Mouse (Mus musculus): ENCODE measurements at regions not wholly inside any gene's neighbourhood (a gene's known extent, or its start where the extent isn't known, plus 50 kb on each side); places are given as distances from the start of the nearest gene placed in this dataset.

DNA sequence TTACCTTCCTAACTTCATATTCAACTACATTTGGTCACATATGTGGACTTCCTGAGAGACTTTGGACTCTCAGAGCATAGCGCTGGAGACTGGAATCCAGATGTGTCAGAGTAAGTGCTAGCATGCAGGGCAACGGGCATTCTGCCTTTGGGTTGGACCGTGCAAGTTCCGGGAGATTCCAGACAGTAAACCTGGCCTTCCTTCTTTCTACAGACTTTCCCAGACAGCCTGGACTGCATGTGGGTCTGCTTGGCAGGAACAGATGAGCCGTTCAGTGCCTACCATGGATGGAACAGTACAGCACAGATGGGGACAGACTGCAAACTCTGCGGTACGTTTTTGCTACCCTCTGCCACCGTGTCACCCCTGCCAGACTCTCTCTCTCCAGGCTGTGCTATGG is 66.8 kb upstream of the Cnih3 start:
- TF ChIP-seq CTCF (IDR thresholded peaks at IDR 0.05; ENCODE audit: extremely low read depth, insufficient read length, insufficient replicate concordance, low read depth, low read length), result no peak
- TF ChIP-seq POLR2A (IDR thresholded peaks at IDR 0.05; ENCODE audit: low read depth, low read length), result 0 out of 2 replicates have a peak, but pooled peaks have one; percentile 12
